Mouse (Mus musculus) CH12.LX (cell line): ENCODE data around the gene Mapkapk5. TPM values are rescaled to one million over a fixed set of nuclear protein-coding genes. Genes with fewer than 3 reads are reported as not detected.

Experiments used
- DNase-seq: peaks from one replicate; pipeline ENCODE4 v3.0.0-alpha.2; 2013; ENCODE audit errors: extremely low read depth
- H3K27ac ChIP-seq: 2 replicates; pipeline ENCODE4 v1.5.1; 2012; ENCODE audit warnings: low read depth, mild to moderate bottlenecking, control low read depth, moderate library complexity; ENCODE audit not compliant: insufficient read depth
- H3K27me3 ChIP-seq: replicated peaks from 2 replicates; pipeline ENCODE3; 2012; ENCODE audit warnings: inconsistent platforms
- H3K36me3 ChIP-seq, 2 experiments: replicated peaks in 1 of 2; 2 replicates each; pipeline versions ENCODE3 to v1.6.1; 2012; ENCODE audit warnings: inconsistent platforms in 1 of 2, low read length in 1 of 2, mild to moderate bottlenecking in 1 of 2, mixed read lengths in 1 of 2, moderate library complexity in 1 of 2; ENCODE audit not compliant: control insufficient read depth in 1 of 2, insufficient read depth in 1 of 2
- H3K4me1 ChIP-seq, 2 experiments: 2 replicates each; pipeline ENCODE4 v1.6.1; 2012; ENCODE audit warnings: inconsistent platforms in 1 of 2, moderate library complexity in 1 of 2; ENCODE audit not compliant: insufficient read depth in 2 of 2, control insufficient read depth in 1 of 2
- H3K4me2 ChIP-seq: 2 replicates; pipeline ENCODE4 v1.6.1; 2012; ENCODE audit warnings: low read depth, mild to moderate bottlenecking, control low read depth; ENCODE audit not compliant: poor library complexity, insufficient read depth, severe bottlenecking
- H3K4me3 ChIP-seq, 3 experiments: fragments of 150-350 bp in 1 of 3; sonication (generic) in 1 of 3; replicated peaks in 1 of 3; 2 replicates each; pipeline versions ENCODE3 to v1.5.1; 2011 to 2012; ENCODE audit warnings: low read depth in 2 of 3, low read length in 2 of 3, mild to moderate bottlenecking in 2 of 3, moderate library complexity in 2 of 3, control low read depth in 1 of 3, improper control_type of control experiment in 1 of 3, inconsistent platforms in 1 of 3, mixed read lengths in 1 of 3; ENCODE audit not compliant: poor library complexity in 1 of 3
- H3K79me2 ChIP-seq: replicated peaks from 2 replicates; pipeline ENCODE4 v1.6.1; 2012; ENCODE audit warnings: mild to moderate bottlenecking, moderate library complexity; ENCODE audit not compliant: control insufficient read depth, poor library complexity, insufficient read depth, severe bottlenecking; ENCODE audit errors: extremely low read depth
- H3K9ac ChIP-seq: 2 replicates; pipeline ENCODE4 v1.6.1; 2012; ENCODE audit warnings: low read depth, mild to moderate bottlenecking, control low read depth, moderate library complexity; ENCODE audit not compliant: insufficient read depth
- H3K9me3 ChIP-seq: replicated peaks from 2 replicates; pipeline ENCODE3; 2012; ENCODE audit warnings: low read length, inconsistent platforms, mixed read lengths
- BHLHE40 ChIP-seq: IDR thresholded peaks from 2 replicates; pipeline ENCODE4 v1.6.1; 2011; ENCODE audit warnings: mild to moderate bottlenecking, low read depth, low read length, improper control_type of control experiment
- CTCF ChIP-seq, 2 experiments: IDR thresholded peaks in 1 of 2; conservative IDR thresholded peaks in 1 of 2; 2 replicates each; pipeline ENCODE4 v1.5.1; 2011 to 2012; ENCODE audit warnings: low read depth in 2 of 2, low read length in 2 of 2, improper control_type of control experiment in 1 of 2, inconsistent platforms in 1 of 2, mild to moderate bottlenecking in 1 of 2, moderate library complexity in 1 of 2
- ELF1 ChIP-seq: IDR thresholded peaks from 2 replicates; pipeline ENCODE4 v1.6.1; 2014; ENCODE audit warnings: low read depth, mild to moderate bottlenecking, inconsistent platforms, low read length, improper control_type of control experiment
- EP300 ChIP-seq: IDR thresholded peaks from 2 replicates; pipeline ENCODE4 v1.6.1; 2011; ENCODE audit warnings: low read length, improper control_type of control experiment
- GABPA ChIP-seq: IDR thresholded peaks from 2 replicates; pipeline ENCODE4 v1.6.1; 2012; ENCODE audit warnings: low read depth, low read length, improper control_type of control experiment, inconsistent platforms; ENCODE audit not compliant: insufficient replicate concordance
- HCFC1 ChIP-seq: IDR thresholded peaks from 2 replicates; pipeline ENCODE4 v1.6.1; 2012; ENCODE audit warnings: low read depth, mild to moderate bottlenecking, inconsistent platforms, low read length, improper control_type of control experiment
- IRF4 ChIP-seq: IDR thresholded peaks from 2 replicates; pipeline ENCODE4 v1.6.1; 2014; ENCODE audit warnings: low read depth, mild to moderate bottlenecking, inconsistent platforms, low read length, improper control_type of control experiment
- JUND ChIP-seq: conservative IDR thresholded peaks from 2 replicates; pipeline ENCODE4 v1.6.1; 2011; ENCODE audit warnings: low read depth, low read length, improper control_type of control experiment
- MAFK ChIP-seq: IDR thresholded peaks from 2 replicates; pipeline ENCODE4 v1.6.1; 2011; ENCODE audit warnings: low read length, improper control_type of control experiment; ENCODE audit not compliant: insufficient replicate concordance
- MAX ChIP-seq: IDR thresholded peaks from 2 replicates; pipeline ENCODE4 v1.6.1; 2011; ENCODE audit warnings: low read length, improper control_type of control experiment
- MAZ ChIP-seq: IDR thresholded peaks from 2 replicates; pipeline ENCODE4 v1.6.1; 2012; ENCODE audit warnings: low read depth, mild to moderate bottlenecking, inconsistent platforms, low read length, improper control_type of control experiment, moderate library complexity
- MEF2A ChIP-seq: IDR thresholded peaks from 2 replicates; pipeline ENCODE4 v1.6.1; 2014; ENCODE audit warnings: low read depth, mild to moderate bottlenecking, inconsistent platforms, low read length, improper control_type of control experiment, borderline replicate concordance
- MXI1 ChIP-seq: IDR thresholded peaks from 2 replicates; pipeline ENCODE4 v1.6.1; 2011; ENCODE audit warnings: mild to moderate bottlenecking, low read depth, low read length, improper control_type of control experiment
- NELFE ChIP-seq: IDR thresholded peaks from 2 replicates; pipeline ENCODE4 v1.6.1; 2011; ENCODE audit warnings: low read depth, low read length, improper control_type of control experiment
- NRF1 ChIP-seq: IDR thresholded peaks from 2 replicates; pipeline ENCODE4 v1.6.1; 2014; ENCODE audit warnings: low read depth, mild to moderate bottlenecking, inconsistent platforms, low read length, improper control_type of control experiment, moderate library complexity
- POLR2A ChIP-seq: IDR thresholded peaks from 2 replicates; pipeline ENCODE4 v1.6.1; 2011; ENCODE audit warnings: low read depth, mild to moderate bottlenecking, improper control_type of control experiment, low read length
- POLR2AphosphoS2 ChIP-seq: IDR thresholded peaks from 2 replicates; pipeline ENCODE4 v1.6.1; 2011; ENCODE audit warnings: low read depth, low read length, improper control_type of control experiment
- RAD21 ChIP-seq: IDR thresholded peaks from 2 replicates; pipeline ENCODE4 v1.6.1; 2011; ENCODE audit warnings: low read depth, mild to moderate bottlenecking, low read length, improper control_type of control experiment, moderate library complexity
- TBP ChIP-seq: conservative IDR thresholded peaks from 2 replicates; pipeline ENCODE4 v1.6.1; 2011; ENCODE audit warnings: low read depth, low read length, improper control_type of control experiment
- UBTF ChIP-seq: IDR thresholded peaks from 2 replicates; pipeline ENCODE4 v1.6.1; 2012; ENCODE audit warnings: low read depth, mild to moderate bottlenecking, inconsistent platforms, low read length, improper control_type of control experiment, moderate library complexity
- USF2 ChIP-seq: conservative IDR thresholded peaks from 2 replicates; pipeline ENCODE4 v1.6.1; 2011; ENCODE audit warnings: low read depth, low read length, improper control_type of control experiment
- ZKSCAN1 ChIP-seq: IDR thresholded peaks from 2 replicates; pipeline ENCODE4 v1.6.1; 2012; ENCODE audit warnings: low read depth, inconsistent platforms, low read length, improper control_type of control experiment, borderline replicate concordance
- ZMIZ1 ChIP-seq: IDR thresholded peaks from 2 replicates; pipeline ENCODE4 v1.6.1; 2012; ENCODE audit warnings: low read depth, mild to moderate bottlenecking, inconsistent platforms, low read length, improper control_type of control experiment
- dilution Hi-C: fragments of 300-500 bp; cut with MboI; formaldehyde crosslinking; loops from 2 replicates; pipeline ENCODE4 v1.14.3; 2020; ENCODE audit warnings: low sequenced_read_pairs; ENCODE audit not compliant: extremely low pct_unique_long_range_greater_than_20kb, extremely low pct_ligation_motif_present
- in situ Hi-C: fragments of 300-500 bp; cut with MboI; formaldehyde crosslinking; loops from 3 replicates; pipeline ENCODE4 v1.14.3; 2019; ENCODE audit warnings: low sequenced_read_pairs, low pct_ligation_motif_present, low pct_unique_long_range_greater_than_20kb, mixed read lengths
- polyA plus RNA-seq: library from polyadenylated mRNA; unstranded; fragments of >175 nt; gene quantifications from 2 replicates; pipeline ENCODE4 v1.2.1, GENCODE M21; 2012; ENCODE audit warnings: low read depth; ENCODE audit not compliant: insufficient read length
- total RNA-seq, 2 experiments: library from RNA; depleted of rRNA; stranded (reverse); fragments of 300-350 nt in 1 of 2; fragments of >200 nt in 1 of 2; gene quantifications; 2 replicates each; pipeline ENCODE4 v1.2.3; 2012 to 2014

The Mapkapk5 gene
- total and polyA plus RNA-seq, 3 experiments = 48.3 to 84.8 (median 82.9) TPM

DNA sequence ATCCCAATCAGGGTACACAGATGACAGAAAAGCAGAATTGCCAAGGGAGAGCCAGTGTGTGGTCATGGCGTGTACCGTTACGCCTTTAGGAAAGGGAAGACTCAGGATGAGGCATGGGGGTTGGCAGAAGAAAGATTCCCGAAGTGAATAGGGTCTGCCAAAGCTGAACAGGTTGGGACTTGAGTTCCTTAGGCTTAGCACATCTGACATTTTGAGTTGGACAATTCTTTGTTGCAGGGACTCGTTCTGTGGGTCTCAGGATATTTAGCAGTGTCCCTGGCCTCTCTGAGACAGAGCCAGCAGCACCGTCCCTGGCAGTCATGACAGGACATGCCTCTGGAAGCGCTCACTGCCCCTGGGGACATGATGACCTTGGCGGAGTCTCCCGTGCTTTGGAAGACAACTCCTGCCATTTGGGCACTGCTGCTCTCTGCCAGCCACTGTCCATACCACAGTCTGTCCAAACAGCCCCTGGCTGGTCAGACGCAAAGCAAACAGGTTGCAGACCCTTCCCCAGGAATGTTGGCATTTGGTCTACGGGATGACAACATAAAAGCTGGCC lies 31.3 kb upstream of the Mapkapk5 start:
- no peak overlapping the region for H3K4me3 ChIP-seq
- peaks cover 4 to 18% of the 10 kb centered on the region in 2 experiments for H3K4me1 ChIP-seq
- no peak overlapping the region for H3K27ac ChIP-seq
- dilution Hi-C loops (no loop called here), in situ Hi-C loops (no loop called here)
- no peak for DNase-seq
- no peaks in the 10 kb centered on the region for H3K79me2 ChIP-seq
- H3K4me2 ChIP-seq = no peak overlapping the region
- no peaks in the 10 kb centered on the region for H3K27me3 ChIP-seq
- H3K9ac ChIP-seq = no peak overlapping the region
- H3K9me3 ChIP-seq = no peaks in the 10 kb centered on the region
- TF ChIP-seq USF2 (no peak), HCFC1 (no peak), RAD21 (no peak), BHLHE40 (no peak), GABPA (no peak), EP300 (no peak), ZKSCAN1 (no peak), JUND (no peak), MXI1 (no peak)
- H3K36me3 ChIP-seq = peaks cover 12 to 84% of the 10 kb centered on the region in 2 experiments

DNA sequence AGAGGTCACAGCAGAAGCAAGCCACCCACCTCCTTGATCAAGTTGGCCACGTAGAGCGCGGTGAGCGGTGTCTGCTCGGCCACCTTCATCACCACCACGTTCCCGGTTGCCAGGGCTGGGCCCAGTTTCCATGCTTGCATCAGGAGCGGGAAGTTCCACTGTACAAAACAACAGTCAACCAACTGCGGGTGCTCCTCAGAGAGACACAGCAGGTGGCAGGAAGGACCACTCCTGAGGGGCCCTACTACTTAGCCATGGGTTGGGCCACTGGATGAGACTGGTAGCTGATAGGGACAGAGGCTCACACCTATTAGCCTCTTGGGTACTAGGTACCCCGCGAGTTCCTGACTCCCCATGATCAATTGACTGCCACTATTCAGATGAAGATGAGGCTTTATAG lies 30.2 kb upstream of the Mapkapk5 start:
- peaks cover 18 to 94% of the 10 kb centered on the region in 2 experiments for H3K36me3 ChIP-seq

More for the DNA sequence above, 30.2 kb upstream of the Mapkapk5 start:
- TF ChIP-seq POLR2AphosphoS2 (no peak), TBP (no peak), POLR2A (no peak), MEF2A (no peak), GABPA (no peak), JUND (no peak), IRF4 (no peak), MAZ (no peak), UBTF (no peak), ZMIZ1 (no peak), BHLHE40 (no peak), ZKSCAN1 (no peak), NRF1 (no peak), EP300 (no peak), ELF1 (no peak), NELFE (no peak), MAFK (no peak), MAX (no peak), CTCF (conservative IDR thresholded peaks at IDR 0.05 in 1 of 2, IDR thresholded peaks at IDR 0.05 in 1 of 2; ENCODE audit: low read depth in 2 of 2, low read length in 2 of 2) (no peak)
- Histone ChIP-seq H3K4me2 (no peak overlapping the region), H3K4me3 (no peak overlapping the region), H3K79me2 (no peaks in the 10 kb centered on the region), H3K9ac (no peak overlapping the region), H3K9me3 (no peaks in the 10 kb centered on the region), H3K27me3 (no peaks in the 10 kb centered on the region), H3K4me1 (peaks cover 0 to 7% of the 10 kb centered on the region in 2 experiments; a peak in 2 of 4 replicates), H3K27ac (no peak overlapping the region)
- no peak for DNase-seq
- in situ Hi-C loops (no loop called here), dilution Hi-C loops (no loop called here)
